Mouse (Mus musculus) embryo, embryonic 11.5 days (tissue): ENCODE measurements around the gene Slc51a.
"Not testable (repeated sequence)": the region's sequence is repeated elsewhere in the genome, so short reads cannot be mapped to it uniquely, and the experiment has no call there.

Experiments
- DNase-seq: peaks from one replicate; pipeline ENCODE4 v3.0.0-alpha.2; 2012; ENCODE audit warnings: low read depth, low spot score

Slc51a gene

GRCm38 (mm10) chr16:32509066-32509942, 21.6 kb upstream of the Slc51a start:
- DNase-seq = no peak

- no peak for DNase-seq
Observed at GRCm38 (mm10) chr16:32508506-32509065, 20.9 kb upstream of the Slc51a start.

GRCm38 (mm10) chr16:32508035-32508434, 20.4 kb upstream of the Slc51a start:
- DNase-seq = no peak

GRCm38 (mm10) chr16:32507407-32507806, 19.7 kb upstream of the Slc51a start:
- DNase-seq = peak; percentile 52

- no peak for DNase-seq
Observed at GRCm38 (mm10) chr16:32506868-32507267, 19.2 kb upstream of the Slc51a start.

- DNase-seq = no peak
Observed at GRCm38 (mm10) chr16:32506298-32506697, 18.6 kb upstream of the Slc51a start.

- no peak for DNase-seq
Observed at GRCm38 (mm10) chr16:32503633-32504032, 16.0 kb upstream of the Slc51a start.

GRCm38 (mm10) chr16:32502621-32503335, 15.1 kb upstream of the Slc51a start:
- DNase-seq = no peak

GRCm38 (mm10) chr16:32501459-32501858, 13.8 kb upstream of the Slc51a start:
- no peak for DNase-seq

GRCm38 (mm10) chr16:32499430-32500037, 11.9 kb upstream of the Slc51a start:
- peak; percentile 84 for DNase-seq

- no peak for DNase-seq
Observed at GRCm38 (mm10) chr16:32498996-32499395, 11.3 kb upstream of the Slc51a start.

- no peak for DNase-seq
Observed at GRCm38 (mm10) chr16:32495965-32496364, 8.3 kb upstream of the Slc51a start, which contains the start of gene Zdhhc19. Gene Zdhhc19 (plus strand): TSS chr16:32496265.

GRCm38 (mm10) chr16:32494371-32494770, 6.7 kb upstream of the Slc51a start:
- DNase-seq = not testable (repeated sequence)

GRCm38 (mm10) chr16:32488939-32489338, 1.3 kb upstream of the Slc51a start:
- no peak for DNase-seq

- DNase-seq = no peak
Observed at GRCm38 (mm10) chr16:32486046-32486445, 1.6 kb downstream of the Slc51a start.

- DNase-seq = no peak
Observed at GRCm38 (mm10) chr16:32485209-32485608, 2.5 kb downstream of the Slc51a start.

GRCm38 (mm10) chr16:32484431-32484871, 3.2 kb downstream of the Slc51a start:
- no peak for DNase-seq

GRCm38 (mm10) chr16:32479415-32479814, 8.3 kb downstream of the Slc51a start:
- no peak for DNase-seq

- DNase-seq = no peak
Observed at GRCm38 (mm10) chr16:32477315-32477714, 10.4 kb downstream of the Slc51a start.

GRCm38 (mm10) chr16:32472276-32473015, 15.2 kb downstream of the Slc51a start:
- DNase-seq = no peak
